Mouse (Mus musculus): Measurements from ENCODE around the gene Afap1.

Afap1 gene

GRCm38 (mm10) chr5:36041236-36041562 is 148.1 kb downstream of the Afap1 start:
- DNase-seq (ENCODE audit: low spot score), result no peak

GRCm38 (mm10) chr5:36041756-36042155 is 148.6 kb downstream of the Afap1 start:
- no peak for DNase-seq (ENCODE audit: low spot score)

GRCm38 (mm10) chr5:36043154-36043553 is 150.0 kb downstream of the Afap1 start:
- no peak for DNase-seq (ENCODE audit: low spot score)

Measured in yolk sac, embryonic 10.5 days (tissue).